Mouse (Mus musculus): ENCODE measurements around the gene Slc41a2. TPM values are rescaled to one million over a fixed set of nuclear protein-coding genes. Genes with fewer than 3 reads are reported as not detected.

The Slc41a2 gene
- total RNA-seq, 2 experiments from 2014 or later: 2.6 to 3.5 TPM

DNA sequence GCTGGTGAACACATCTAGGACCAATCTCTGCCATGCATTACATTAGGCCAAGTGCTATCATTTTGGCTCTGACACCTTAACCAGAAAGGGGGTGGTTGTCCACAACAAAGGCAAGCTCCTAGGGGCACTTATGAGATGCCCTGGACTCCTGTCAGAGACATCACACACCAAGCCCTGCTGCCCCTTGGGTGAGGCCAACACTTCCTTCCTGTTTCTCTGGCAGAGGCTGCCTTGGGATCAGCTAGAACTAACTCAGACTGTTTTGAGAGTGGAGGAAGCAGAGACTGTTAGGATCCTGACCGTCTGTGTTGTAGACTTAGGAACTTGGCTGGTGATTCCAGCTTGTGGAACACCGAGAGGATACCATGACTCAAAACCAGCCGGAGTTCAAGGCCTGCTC, 103.7 kb downstream of the Slc41a2 start:
- DNase-seq (ENCODE audit: low spot score in 2 of 2): no peak

DNA sequence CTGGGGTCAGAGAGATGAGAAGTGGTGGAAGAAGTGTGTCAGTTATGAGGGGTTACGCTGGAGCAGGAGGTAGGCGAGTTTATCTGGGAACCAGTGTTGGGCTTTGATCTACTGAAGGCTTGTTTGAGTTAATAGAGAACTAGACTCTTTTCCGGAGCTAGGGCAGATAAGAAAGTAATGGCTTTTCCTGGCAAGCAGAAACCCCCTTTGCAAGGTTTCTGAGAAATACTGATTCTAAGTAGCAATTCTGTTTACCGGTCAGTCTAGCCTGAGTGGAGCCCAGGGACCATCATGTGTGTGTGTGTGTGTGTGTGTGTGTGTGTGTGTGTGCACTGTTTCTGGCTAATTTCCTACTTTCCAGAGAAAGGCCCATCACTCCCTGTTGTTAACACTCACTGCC, 109.1 kb downstream of the Slc41a2 start:
- DNase-seq (ENCODE audit: low spot score in 2 of 2): no peak

DNA sequence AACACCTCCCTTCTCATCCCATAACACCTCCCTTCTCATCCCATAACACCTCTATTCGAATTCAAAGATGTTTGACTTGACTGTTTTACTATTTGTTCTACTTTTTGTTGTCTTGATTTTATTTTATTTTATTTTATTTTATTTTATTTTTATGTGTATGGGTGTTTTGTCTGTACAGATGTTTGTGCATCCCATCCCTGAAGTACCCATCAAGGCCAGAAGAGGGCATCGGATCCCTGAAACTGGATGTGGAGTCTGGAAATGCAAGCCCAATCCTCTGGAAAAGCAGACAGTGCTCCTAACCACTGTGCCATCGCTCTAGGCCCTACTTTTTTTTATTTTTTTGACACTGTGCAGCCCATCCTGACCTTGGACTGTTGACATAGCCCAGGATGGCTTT, 112.7 kb downstream of the Slc41a2 start:
- no peak for DNase-seq (ENCODE audit: low spot score in 2 of 2)

DNA sequence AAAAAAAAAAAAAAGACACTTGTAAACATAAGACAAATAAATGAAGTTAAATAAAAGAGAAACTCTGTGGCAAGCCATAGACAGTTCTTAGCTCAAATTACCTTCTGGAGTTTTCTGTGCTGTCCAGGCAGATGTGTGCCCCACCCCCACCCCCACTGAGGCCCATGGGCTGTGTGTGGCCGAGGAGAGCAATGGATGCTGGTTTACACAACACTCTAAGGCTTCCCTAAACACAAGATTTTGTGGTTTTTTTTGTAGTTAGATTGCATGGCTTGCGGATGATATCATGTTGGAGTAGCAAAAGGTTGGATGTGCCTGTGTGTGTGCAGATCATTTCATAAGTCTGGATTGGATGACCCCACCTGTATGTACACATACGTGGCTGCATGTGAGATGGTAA, 116.8 kb downstream of the Slc41a2 start:
- DNase-seq (ENCODE audit: low spot score in 2 of 2): no peak

DNA sequence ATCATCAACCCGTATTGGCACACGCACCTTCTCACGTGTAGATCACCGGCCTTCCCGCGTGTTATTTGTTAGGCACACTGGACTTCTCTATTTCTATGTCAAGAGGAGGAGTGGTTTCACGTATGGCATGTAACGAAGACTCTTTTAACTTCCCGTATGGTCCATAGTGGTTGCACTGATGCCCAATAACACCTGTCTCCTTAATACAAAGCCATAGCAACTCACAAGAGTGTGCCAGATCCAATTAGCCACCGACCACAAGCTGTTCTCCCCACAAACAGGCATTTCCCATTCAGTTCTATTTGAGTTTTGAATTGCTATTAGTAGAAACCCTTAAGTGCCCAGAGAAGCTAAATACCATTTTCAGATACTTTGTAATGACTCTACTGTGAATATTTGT, 117.5 kb downstream of the Slc41a2 start:
- DNase-seq (ENCODE audit: low spot score in 2 of 2): no peak

DNA sequence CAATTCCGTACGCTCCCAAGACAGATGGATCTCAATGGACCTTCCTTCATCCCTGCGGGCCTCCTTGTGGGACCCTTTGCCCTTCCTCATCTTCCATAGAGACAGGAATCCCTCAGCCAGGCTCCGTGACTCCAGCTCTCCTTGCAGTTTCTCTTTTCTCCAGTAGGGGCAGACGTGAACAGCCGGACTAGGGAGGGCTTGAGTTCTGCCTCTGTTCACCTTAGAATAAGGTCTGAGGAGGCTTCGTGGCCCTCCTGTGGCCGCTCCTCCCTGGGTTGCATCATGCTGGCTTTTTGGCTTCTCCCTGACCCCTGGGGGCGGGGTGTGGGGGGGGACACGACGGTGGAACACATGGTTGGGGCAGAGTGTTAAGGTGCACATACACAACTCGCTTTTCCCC, 118.0 kb downstream of the Slc41a2 start:
- DNase-seq (ENCODE audit: low spot score in 2 of 2): peak in 1 of 2 experiments; percentile 43

DNA sequence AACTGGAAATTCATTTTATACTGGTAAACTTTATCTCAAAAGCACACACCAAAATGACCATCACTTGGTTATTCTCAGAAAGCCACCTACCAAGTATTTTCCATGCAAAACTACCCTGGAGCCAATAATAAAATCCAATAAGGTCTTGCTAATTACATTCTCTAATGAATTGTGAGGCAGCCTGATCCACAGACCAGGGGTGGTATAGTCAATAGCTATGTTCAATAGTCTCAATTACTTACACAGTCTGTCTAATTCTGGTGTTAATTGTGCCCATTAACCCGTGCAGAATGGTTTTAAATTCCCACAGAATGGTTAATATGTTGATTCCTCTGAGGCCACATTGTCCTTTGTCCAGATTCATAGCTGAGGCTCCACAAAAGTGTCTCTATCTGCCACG, 118.9 kb downstream of the Slc41a2 start:
- no peak for DNase-seq (ENCODE audit: low spot score in 2 of 2)

DNA sequence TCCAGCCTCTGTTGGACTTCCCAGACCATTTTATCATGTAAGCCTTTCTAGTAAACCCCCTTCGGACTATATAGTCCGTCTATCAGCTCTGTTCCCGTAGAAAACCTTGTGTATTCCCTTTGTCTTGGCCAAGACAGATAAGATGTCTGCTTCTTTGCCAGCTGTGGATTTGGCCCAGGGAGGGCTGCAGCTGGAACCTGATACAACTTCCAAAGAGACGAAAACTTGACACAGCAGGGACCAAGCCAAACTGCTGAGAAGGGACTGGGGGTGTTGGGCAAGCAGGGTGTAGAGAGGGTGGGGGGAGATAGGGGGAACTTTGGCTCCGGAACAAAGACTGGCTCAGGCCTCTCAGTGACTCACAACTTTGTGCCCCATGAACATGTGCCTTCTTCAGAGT, 120.4 kb downstream of the Slc41a2 start:
- peak in 1 of 2 experiments; percentile 17 for DNase-seq (ENCODE audit: low spot score in 2 of 2)

DNA sequence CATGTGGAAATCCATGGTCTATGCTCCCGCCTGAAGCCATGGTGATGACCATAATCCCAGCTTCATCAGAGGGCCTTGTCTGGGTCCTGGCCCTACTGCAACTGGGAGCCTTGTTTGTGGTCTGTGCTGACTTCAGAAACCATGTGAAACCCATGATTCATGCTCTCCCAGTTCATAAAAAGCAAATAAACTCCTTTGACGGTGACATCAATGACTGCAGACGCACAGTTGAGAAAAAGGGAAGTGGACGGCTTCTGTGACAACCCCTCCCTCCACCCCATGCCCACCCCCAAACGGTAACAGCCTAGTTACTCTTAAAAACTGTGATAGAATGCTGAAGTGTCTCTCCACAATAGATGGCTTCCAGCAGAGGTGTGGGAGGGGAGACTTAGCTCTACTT, 122.1 kb downstream of the Slc41a2 start:
- DNase-seq (ENCODE audit: low spot score in 2 of 2): no peak

DNA sequence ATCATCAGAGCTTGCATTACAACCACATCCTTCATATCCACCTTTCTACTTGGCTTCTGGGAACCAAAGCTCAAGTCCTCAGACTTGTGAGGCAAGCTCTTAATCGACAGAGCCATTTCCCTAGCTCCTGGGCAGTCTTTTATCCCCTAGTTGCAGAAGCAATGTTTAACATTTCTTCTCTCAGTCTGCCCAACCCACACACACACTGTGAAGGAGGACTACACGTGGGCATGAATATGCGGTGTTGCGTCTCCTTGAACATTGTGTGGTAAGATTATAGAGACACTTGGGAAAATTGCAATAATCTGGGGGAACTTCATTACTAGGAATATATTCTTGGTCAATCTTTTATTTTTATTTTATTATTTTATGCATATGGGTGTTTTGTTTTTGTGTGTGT, 125.1 kb downstream of the Slc41a2 start:
- DNase-seq (ENCODE audit: low spot score in 2 of 2): no peak

DNA sequence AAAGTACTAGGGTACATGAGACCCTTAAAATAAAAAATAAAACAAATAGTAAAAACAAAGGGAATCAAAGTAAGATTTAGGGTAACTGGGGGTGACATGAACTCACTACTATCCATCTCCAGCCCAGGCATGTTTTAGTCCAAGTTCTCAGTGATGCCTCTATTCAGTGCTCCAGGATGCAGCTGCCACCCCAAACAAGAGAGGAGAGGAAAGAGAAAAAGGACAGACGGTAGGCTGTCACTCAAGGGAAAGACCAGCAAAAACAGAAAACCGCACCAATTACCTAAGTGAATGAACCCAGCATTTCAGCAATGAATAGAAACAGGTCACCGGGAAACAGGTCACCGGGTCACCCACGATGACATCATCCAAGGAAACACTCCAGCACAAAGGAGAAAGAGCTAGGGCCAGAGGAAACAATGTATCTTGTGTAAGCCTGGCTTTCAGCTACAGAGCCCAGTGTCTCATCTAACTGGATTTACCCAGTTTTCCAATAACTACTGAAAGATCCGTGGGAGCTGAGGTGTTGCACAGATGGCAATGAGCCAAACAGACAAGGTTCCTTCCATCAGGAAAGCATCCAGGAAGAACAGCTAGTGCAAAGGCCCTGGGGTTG, 126.6 kb downstream of the Slc41a2 start:
- no peak for DNase-seq (ENCODE audit: low spot score in 2 of 2)

DNA sequence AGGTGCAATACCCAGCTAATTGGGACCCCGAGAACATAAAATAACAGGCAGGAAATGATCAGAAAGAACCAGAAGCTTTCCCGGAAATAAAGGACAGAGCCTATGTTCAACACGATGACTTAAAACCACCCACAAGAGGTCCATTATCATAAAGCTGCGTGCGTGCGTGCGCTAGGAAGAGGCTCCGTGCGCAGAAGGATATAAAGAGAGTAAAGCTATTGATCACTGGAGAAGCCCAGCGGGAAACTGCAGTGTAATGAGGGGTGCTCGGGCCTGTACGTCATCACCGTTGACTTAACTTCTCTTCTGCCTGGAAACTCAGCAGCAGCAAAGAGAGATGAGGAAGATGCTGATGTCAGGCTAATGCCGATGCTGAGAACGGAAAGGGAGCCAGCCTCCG, 127.6 kb downstream of the Slc41a2 start:
- DNase-seq (ENCODE audit: low spot score in 2 of 2): no peak

DNA sequence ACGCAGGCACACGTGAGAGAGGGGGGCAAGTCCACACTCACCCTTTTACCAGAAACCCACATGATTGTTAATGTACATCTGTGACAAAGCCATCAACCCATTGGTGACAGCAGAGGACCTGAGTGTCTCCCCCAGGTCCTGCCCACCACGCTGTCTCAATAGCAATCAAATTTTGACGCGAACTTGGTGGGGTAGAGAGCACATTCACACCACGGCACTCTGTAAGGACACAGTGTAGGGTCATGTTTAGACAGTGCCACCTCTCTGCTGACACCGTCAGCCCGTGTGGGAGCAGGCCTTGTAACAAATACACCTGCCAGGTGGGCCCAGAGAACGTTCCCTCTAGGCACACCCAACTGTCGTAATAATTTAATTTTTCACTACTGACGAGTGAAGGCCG, 128.3 kb downstream of the Slc41a2 start:
- no peak for DNase-seq (ENCODE audit: low spot score in 2 of 2)

DNA sequence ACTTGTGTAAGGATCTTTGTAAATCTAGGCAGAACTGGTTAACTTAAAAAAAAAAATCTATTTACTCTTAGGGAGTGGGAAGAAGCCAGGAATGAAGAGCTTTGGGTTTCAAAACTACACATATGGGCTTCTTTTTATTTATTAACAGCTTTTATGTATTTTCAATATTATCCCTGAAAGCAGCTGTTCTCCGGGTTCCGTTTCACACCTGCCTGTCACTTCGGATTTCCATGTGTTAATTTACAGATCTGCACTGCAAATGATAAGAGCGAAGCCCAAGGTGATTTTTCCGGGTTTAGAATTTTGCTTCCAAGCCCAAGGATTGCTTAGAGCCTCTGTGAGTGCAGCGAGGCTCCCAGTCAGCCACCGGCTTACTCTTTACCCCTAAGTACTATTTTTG, 129.2 kb downstream of the Slc41a2 start:
- DNase-seq (ENCODE audit: low spot score in 2 of 2): no peak

DNA sequence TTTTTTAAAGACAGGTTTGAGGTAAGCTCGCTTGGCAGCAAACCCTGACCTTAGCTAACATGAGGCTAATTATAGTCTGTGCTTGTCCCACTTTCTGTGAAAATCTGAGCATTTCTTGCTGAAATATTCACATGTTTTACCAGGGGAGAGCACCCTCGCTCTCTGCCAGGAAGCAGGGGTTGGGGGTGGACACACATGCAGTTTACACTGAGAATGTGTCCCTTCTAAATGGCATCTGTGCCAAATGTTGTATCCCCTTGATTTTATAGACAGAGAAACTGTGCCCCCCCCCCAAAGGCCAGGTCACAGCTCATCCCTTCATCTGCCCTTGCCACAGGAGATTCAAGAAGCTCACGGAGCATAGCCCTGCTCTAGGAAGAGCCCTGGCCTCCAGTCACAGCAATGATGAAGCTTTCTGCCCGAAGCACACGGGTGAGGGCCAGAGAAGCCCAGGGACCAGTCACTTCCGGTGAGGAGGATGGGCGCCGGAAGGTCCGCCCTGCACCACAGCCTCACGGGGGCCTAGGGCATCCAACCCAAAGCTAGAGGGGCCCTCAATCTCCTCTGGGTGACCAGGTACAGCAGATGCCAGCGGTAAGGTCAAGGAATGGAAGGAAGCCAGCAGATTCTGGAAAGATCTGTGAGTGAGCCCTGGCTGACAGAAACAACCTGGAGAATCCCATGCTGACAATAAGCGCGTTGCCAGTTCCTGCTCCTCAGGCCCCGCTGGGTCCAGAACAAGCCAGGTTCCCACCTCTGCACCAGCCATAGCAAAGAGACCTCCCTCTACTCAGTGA, 134.6 kb downstream of the Slc41a2 start:
- DNase-seq (ENCODE audit: low spot score in 2 of 2): no peak

DNA sequence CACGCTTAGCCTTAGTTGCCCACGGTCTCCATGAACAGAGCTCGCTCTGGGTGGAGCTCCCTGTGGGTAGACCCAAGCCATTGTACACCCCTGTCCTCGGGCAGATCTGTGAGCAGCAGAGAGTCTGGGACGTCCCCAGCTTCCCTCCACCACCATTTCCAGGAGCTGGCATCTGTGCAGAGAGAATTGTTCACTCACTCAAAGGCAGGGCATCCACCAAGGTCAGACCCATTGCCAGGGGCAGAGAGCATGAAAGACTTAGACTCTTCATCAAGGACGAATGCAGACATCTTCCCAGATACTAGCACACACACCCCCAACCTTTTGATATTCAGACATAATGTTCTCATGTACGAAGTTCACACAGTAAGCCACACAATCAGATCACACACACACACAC, 136.2 kb downstream of the Slc41a2 start:
- DNase-seq (ENCODE audit: low spot score in 2 of 2): no peak

DNA sequence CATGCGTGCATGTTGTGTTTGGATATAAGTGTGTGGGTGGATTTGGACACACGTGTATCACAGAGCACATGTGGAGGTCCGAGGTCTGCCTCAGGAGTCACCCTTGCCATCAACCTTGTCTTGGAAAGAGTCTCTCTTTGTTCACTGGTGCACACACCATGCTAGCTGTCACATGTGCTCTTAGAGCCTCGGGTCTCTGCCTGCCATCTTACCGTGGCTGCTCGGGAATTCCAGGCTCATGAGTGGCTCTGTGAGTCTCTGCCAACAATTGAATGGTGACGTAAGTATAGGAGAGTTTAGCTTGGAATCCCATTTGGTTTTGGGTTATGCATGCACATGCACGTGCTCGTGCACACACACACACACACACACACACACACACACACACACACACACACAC, 138.4 kb downstream of the Slc41a2 start:
- DNase-seq (ENCODE audit: low spot score in 2 of 2): no peak

DNA sequence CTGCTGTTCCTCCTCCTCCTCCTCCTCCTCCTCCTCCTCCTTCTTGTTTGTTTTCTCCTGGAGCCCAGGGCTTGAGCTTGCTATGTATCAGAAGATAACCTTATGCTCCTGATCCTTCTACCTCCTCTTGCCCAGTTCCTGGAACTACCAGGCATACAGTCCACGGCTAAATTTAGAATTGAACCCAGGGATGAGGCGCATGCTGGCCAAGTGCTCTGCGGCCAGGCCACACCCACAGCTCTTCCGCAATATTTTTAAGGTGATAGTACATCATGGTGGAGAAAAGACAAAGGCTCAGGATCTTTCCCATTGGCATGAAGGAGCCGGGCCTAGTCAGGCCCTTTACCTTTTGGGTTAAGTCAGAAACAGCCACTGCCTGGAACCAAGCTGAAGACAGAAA, 139.0 kb downstream of the Slc41a2 start:
- DNase-seq (ENCODE audit: low spot score in 2 of 2): no peak

DNA sequence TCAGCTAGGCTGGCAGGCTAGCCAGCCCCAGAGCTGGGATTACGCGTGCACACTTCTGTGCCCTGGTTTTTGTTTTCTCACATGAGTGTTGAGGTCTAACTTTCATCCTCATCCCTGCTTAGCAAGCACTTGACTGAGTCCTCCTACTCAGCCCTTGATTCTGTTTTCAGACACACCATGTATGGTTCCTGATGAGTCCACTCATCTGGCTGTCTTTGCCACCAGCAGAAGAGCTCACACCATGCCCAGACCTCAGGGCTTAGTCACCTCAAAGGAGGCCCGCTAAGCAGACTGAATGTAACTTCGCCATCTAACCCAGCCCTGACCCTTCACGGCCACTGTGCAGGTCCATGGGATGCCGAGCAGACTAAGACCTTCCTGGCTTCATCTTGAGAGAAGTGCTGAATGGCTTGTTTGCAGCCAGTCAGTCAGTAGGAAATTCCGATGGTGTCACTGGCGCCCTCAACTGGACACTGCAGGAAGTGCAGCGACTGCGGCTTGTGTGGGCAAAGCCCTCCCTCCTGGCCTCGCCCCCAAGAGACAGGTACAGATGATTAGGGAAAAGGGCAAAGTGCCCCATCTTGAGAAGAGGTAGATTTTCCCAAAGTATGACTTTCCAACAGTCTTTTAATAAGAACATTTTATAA, 139.9 kb downstream of the Slc41a2 start:
- DNase-seq (ENCODE audit: low spot score in 2 of 2): peak; percentile 43 to 58

DNA sequence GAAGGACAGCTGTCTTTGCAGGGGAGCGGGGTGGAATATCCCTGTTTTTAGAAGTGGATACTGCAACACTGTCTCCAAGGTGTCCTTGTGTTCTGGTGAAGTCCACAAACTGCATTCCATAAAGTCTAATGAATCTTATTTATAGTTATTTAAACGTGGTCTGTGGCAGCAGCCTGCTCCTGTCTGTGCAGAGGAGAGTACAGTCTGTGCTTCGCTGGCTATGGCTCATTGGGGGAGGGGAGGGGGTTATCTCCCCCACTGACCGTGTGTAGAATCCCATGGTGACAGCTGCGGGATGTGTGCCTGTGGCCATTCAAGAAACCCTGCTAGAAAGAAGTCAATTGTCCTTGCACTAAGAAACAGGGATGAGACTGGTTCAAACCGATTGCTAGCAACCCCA, 145.7 kb downstream of the Slc41a2 start:
- no peak for DNase-seq (ENCODE audit: low spot score in 2 of 2)

DNA sequence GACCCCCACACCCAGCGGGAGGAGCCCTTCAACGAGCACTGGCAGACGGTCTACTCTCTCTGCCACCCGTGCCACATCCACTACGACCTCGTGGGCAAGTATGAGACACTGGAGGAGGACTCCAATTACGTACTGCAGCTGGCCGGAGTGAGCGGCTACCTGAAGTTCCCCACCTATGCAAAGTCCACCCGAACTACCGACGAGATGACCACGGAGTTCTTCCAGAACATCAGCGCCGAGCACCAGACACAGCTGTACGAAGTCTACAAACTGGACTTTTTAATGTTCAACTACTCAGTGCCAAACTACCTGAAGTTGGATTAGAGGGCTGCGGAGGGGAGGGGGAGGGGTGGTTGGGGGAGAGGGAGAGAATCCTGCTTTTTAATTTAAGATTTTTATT, 146.2 kb downstream of the Slc41a2 start:
- no peak for DNase-seq (ENCODE audit: low spot score in 2 of 2)

DNA sequence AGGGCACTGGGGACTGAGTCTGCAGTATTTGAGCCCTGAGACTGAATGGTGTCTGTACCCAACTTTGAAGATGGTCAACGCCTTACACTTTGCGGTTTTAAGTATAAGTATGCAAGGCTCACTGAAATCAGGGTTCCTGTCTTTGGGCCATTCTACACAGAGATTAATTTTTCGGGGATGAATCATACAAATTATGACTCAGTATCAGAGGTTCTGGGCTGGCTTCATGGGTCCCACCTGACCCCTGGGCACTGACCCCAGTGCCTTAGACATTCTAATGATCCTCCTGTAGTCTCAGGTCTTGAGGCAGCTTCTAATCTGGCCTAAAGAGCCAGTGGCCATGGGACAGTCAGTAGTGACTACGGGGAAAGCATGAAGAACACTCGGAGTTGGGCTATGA, 148.6 kb downstream of the Slc41a2 start:
- DNase-seq (ENCODE audit: low spot score in 2 of 2): no peak

DNA sequence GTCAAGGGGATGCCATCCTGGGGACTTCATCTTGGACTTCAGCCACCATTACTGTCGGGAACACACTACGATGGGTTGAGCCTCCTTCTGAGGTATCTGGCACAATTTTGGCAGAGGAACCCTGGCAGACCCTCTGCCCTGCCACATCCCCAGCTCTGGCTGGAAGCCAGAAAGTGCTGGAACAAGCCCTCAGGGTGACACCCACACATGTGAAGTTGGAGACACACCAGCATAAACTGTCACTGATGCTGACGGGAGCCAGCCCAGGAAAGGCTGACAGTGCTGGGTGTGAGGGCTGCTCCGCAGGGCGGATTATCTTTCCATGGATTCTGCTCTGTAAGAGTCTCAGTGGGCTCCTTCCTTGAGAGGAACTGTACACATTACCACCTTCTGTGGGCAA, 150.7 kb downstream of the Slc41a2 start:
- DNase-seq (ENCODE audit: low spot score in 2 of 2): no peak
